Mouse (Mus musculus) ES-Bruce4 (cell line): ENCODE data around the gene Thap4.

Source experiments
- CTCF ChIP-seq: IDR thresholded peaks from one replicate; pipeline ENCODE4 v1.8.1; 2011; ENCODE audit warnings: low read depth, low read length
- POLR2A ChIP-seq: IDR thresholded peaks from one replicate; pipeline ENCODE4 v1.8.1; 2011; ENCODE audit warnings: low read length; ENCODE audit not compliant: insufficient read depth

- no peak for TF ChIP-seq CTCF
- TF ChIP-seq POLR2A: no peak
Observed at GRCm38 (mm10) chr1:93693502-93693901, 61.2 kb downstream of the Thap4 start.
